Mouse (Mus musculus) intestine, embryonic 14.5 days (tissue): ENCODE data around the gene Wdr59. TPM values are rescaled to one million over a fixed set of nuclear protein-coding genes. Genes with fewer than 3 reads are reported as not detected.

Source experiments
- ATAC-seq: fragments of 200-750 bp; cut with Nextera tagmentation; replicated peaks from 2 replicates; pipeline ENCODE4 v1.8.0; 2017; ENCODE audit warnings: low read depth, moderate number of reproducible peaks, moderate TSS enrichment, moderate library complexity; ENCODE audit not compliant: low FRiP score, low TSS enrichment
- DNase-seq: peaks from one replicate; pipeline ENCODE4 v3.0.0-alpha.2; 2018; ENCODE audit warnings: low spot score
- H3K27ac ChIP-seq: fragments of 300-500 bp; sonication (generic); 2 replicates; pipeline ENCODE4 v1.5.1; 2014; ENCODE audit warnings: low read depth, mild to moderate bottlenecking, control low read depth
- H3K27me3 ChIP-seq: fragments of 300-500 bp; sonication (generic); replicated peaks from 2 replicates; pipeline ENCODE4 v1.6.1; 2014; ENCODE audit warnings: low read length, control low read depth; ENCODE audit not compliant: control insufficient read depth, insufficient read depth
- H3K36me3 ChIP-seq: fragments of 300-500 bp; sonication (generic); 2 replicates; pipeline ENCODE4 v1.6.1; 2014; ENCODE audit warnings: low read length, control low read depth; ENCODE audit not compliant: control insufficient read depth, insufficient read depth
- H3K4me1 ChIP-seq: fragments of 300-500 bp; sonication (generic); replicated peaks from 2 replicates; pipeline ENCODE4 v1.6.1; 2014; ENCODE audit warnings: low read length, control low read depth, mixed read lengths; ENCODE audit not compliant: control insufficient read depth, insufficient read depth
- H3K4me2 ChIP-seq: fragments of 300-500 bp; sonication (generic); 2 replicates; pipeline ENCODE4 v1.6.1; 2014; ENCODE audit warnings: low read length
- H3K4me3 ChIP-seq: fragments of 300-500 bp; sonication (generic); 2 replicates; pipeline ENCODE4 v1.5.1; 2014; ENCODE audit warnings: low read depth, low read length, control low read depth, mixed read lengths
- H3K9ac ChIP-seq: fragments of 300-500 bp; sonication (generic); 2 replicates; pipeline ENCODE4 v1.6.1; 2014; ENCODE audit warnings: mild to moderate bottlenecking, low read length
- H3K9me3 ChIP-seq: fragments of 300-500 bp; sonication (generic); 2 replicates; pipeline ENCODE4 v1.6.1; 2016; ENCODE audit warnings: low read length, control low read depth; ENCODE audit not compliant: control insufficient read depth
- WGBS: fragments of 180-500 bp; shearing (Covaris S2); extraction: QIAGEN DNeasy Blood & Tissue Kit; methylation state at CpG from one replicate; pipeline ENCODE4 v1.1.7; 2014; 5-methylcytosine and 5-hydroxymethylcytosine counted together
- polyA plus RNA-seq: library from polyadenylated mRNA; unstranded; fragments of >200 nt; fragmentation: Nextera tagmentation; extraction: Ambion mirVana; gene quantifications from 2 replicates; pipeline ENCODE4 v1.2.1, GENCODE M21; 2014

Gene Wdr59
- polyA plus RNA-seq, 1 experiment from 2014 or later = 5.2 TPM

DNA sequence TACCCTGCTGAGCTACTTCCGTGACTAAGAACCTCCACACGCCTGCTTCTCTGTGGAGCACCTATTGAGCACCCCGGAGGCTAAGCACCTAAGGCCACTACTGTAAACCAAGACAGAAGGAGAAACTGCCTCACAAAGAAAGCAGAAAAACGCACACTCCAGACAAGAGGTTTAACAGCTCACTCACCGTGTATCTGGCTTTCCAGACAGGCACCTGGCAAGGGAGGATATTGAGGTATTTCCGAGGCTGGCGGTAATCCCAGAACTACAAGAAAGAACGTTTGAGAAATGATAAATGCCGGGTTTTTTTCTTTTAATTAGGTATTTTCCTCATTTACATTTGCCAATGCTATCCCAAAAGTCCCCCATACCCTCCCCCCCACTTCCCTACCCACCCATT is 29.4 kb downstream of the Wdr59 start:
- no peak for ATAC-seq
- H3K4me1 ChIP-seq = no peaks in the 10 kb centered on the region
- WGBS = 87% methylated on average over 9 of the region's 9 CpGs
- H3K27ac ChIP-seq = no peak overlapping the region
- no peaks in the 10 kb centered on the region for H3K9me3 ChIP-seq
- no peak overlapping the region for H3K4me2 ChIP-seq
- peaks cover 20% of the 10 kb centered on the region for H3K36me3 ChIP-seq
- no peak overlapping the region for H3K4me3 ChIP-seq
- no peak overlapping the region for H3K9ac ChIP-seq
- H3K27me3 ChIP-seq = no peaks in the 10 kb centered on the region
- no peak for DNase-seq

- DNase-seq = no peak
- 58% methylated on average over 7 of the region's 7 CpGs for WGBS
Measured at GRCm38 (mm10) chr8:111491191-111491590, 30.7 kb downstream of the Wdr59 start.

DNA sequence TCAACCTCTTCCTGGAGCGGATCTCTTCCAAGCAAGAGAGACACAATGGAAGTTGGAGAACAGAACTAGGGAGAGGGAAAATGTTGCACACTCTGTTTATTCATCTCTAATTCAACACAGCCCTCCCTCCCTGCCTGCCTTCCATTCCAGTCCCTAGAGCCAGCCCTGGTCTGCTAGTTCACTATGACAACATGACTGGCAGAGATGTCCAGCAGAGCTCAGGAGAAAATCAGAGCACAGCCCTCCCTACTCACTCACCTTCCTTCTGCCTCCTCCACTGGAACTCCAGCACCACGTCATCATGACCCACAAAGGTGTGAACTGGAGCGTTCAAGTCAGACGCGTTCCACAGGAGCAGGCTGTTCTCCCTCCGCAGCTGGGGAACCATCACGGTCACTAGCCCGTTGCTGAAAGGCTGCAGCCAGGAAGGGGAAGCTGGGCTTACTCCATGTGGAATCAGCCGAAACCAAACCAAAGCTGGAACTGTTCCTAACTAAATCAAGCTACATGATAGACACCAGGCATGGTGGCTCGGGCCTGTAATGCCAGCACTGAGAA is 31.8 kb downstream of the Wdr59 start:
- WGBS = 87% methylated on average over 10 of the region's 10 CpGs
- H3K36me3 ChIP-seq = peaks cover 21% of the 10 kb centered on the region
- no peak overlapping the region for H3K9ac ChIP-seq
- no peak overlapping the region for H3K4me3 ChIP-seq
- no peaks in the 10 kb centered on the region for H3K27me3 ChIP-seq
- DNase-seq (no peak), ATAC-seq (no peak)
- no peaks in the 10 kb centered on the region for H3K9me3 ChIP-seq
- H3K27ac ChIP-seq = no peak overlapping the region
- H3K4me1 ChIP-seq = no peaks in the 10 kb centered on the region
- H3K4me2 ChIP-seq = no peak overlapping the region

More at GRCm38 (mm10) chr8:111491191-111491590, 30.7 kb downstream of the Wdr59 start:
- Histone ChIP-seq H3K9me3 (no peaks in the 10 kb centered on the region), H3K9ac (no peak overlapping the region), H3K4me3 (no peak overlapping the region), H3K4me2 (no peak overlapping the region), H3K4me1 (no peaks in the 10 kb centered on the region), H3K36me3 (peaks cover 22% of the 10 kb centered on the region), H3K27ac (no peak overlapping the region), H3K27me3 (no peaks in the 10 kb centered on the region)
- ATAC-seq = no peak

DNA sequence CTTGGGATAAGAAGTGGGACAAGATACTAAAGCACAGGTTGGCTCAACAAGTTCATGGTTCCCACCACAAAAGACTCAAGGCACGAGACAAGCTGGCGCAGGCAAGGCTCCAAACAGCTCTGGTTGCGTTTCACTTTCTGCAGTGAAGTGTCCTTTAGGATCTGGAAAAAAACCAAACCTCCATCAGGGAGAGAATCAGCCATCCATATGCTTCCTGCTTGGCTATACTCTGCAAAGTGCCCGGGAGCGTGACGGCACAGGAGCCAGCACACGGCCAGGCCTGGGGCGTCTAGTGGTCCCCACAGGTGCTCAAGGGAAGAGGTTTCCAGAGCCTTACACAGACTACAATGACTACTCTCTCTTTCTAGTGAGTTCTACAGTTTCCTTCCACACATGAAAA is 41.2 kb downstream of the Wdr59 start:
- Histone ChIP-seq H3K4me1 (no peaks in the 10 kb centered on the region), H3K9ac (no peak overlapping the region), H3K4me3 (no peak overlapping the region), H3K27ac (no peak overlapping the region), H3K4me2 (no peak overlapping the region), H3K36me3 (peaks cover 58% of the 10 kb centered on the region), H3K27me3 (no peaks in the 10 kb centered on the region), H3K9me3 (no peaks in the 10 kb centered on the region)
- DNase-seq (no peak), ATAC-seq (no peak)
- WGBS = 95% methylated on average over 8 of the region's 8 CpGs

DNA sequence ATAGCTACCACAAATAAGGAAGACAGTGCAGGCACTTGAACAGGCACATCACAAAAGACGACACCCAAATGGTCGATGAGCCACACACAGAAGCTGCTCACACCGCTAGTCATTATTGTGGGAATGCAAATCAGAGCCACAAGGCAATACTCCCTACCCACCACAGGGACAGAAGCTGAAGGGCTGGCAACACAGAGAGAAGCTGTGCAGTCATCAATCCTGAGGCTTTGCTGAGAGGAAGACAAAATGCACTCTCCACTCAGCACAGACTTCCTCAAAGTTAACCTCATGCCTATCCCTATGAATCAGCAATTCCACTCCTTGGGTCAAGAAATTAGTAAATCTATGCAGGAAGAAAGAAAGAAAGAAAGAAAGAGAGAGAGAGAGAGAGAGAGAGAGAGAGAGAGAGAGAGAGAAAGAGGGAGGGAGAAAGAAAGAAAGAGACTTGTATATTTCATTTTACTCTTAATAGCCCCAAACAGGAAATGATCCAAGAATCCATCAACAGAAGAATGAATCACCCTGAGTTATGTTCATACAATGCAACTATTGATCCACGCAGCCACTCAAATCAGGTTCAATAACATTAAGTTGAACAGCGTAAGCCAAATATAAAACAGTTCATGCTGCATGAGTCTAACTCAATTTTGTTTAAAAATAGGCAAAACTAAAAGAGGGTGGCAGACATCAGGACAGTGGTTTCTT is 44.0 kb downstream of the Wdr59 start:
- Histone ChIP-seq H3K4me2 (no peak overlapping the region), H3K27ac (no peak overlapping the region), H3K9me3 (no peaks in the 10 kb centered on the region), H3K4me3 (no peak overlapping the region), H3K27me3 (no peaks in the 10 kb centered on the region), H3K4me1 (no peaks in the 10 kb centered on the region), H3K9ac (no peak overlapping the region), H3K36me3 (peaks cover 50% of the 10 kb centered on the region)
- DNase-seq = no peak
- ATAC-seq = no peak
- WGBS = 90% methylated on average over 5 of the region's 5 CpGs

GRCm38 (mm10) chr8:111471526-111472081 is 50.3 kb downstream of the Wdr59 start:
- Histone ChIP-seq H3K9me3 (no peaks in the 10 kb centered on the region), H3K4me1 (0 out of 2 replicates have a peak, but pooled peaks cover 4% of the 10 kb centered on the region), H3K27me3 (no peaks in the 10 kb centered on the region), H3K9ac (no peak overlapping the region), H3K4me2 (no peak overlapping the region), H3K36me3 (peaks cover 34% of the 10 kb centered on the region; the same call in 1 of the 2 replicates), H3K4me3 (no peak overlapping the region), H3K27ac (no peak overlapping the region)
- ATAC-seq (no peak), DNase-seq (no peak)
- WGBS = 82% methylated on average over 12 of the region's 12 CpGs

DNA sequence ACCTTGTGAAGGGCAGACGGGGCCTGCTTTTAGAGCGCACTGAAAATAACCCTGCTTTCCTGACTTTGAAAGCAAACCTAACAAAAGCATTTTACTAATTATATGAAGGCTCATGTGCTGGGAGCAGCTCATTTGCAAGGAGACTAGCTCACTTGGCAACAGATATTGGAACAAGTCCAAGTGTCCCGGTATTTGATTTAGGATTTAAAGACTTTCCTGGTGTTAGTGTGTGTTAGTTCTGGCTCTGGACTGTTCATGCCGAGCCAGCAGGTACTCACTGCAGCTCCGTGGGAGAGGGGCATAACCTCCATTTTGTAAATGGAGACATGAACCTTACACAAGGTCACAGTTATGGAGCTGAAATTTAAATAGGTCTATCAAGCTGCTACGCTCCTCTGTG is 52.9 kb downstream of the Wdr59 start:
- no peak for ATAC-seq
- H3K36me3 ChIP-seq = peaks cover 20% of the 10 kb centered on the region; the same call in 1 of the 2 replicates
- H3K9ac ChIP-seq = no peak overlapping the region
- H3K4me1 ChIP-seq = 0 out of 2 replicates have a peak, but pooled peaks cover 4% of the 10 kb centered on the region
- H3K27ac ChIP-seq = no peak overlapping the region
- no peak for DNase-seq
- H3K9me3 ChIP-seq = no peaks in the 10 kb centered on the region
- H3K4me2 ChIP-seq = no peak overlapping the region
- WGBS = 53% methylated on average over 6 of the region's 6 CpGs
- H3K27me3 ChIP-seq = no peaks in the 10 kb centered on the region
- no peak overlapping the region for H3K4me3 ChIP-seq

GRCm38 (mm10) chr8:111465341-111465740 is 56.6 kb downstream of the Wdr59 start:
- Histone ChIP-seq H3K27me3 (no peaks in the 10 kb centered on the region), H3K9me3 (no peaks in the 10 kb centered on the region), H3K27ac (no peak overlapping the region), H3K4me3 (no peak overlapping the region), H3K4me1 (0 out of 2 replicates have a peak, but pooled peaks cover 4% of the 10 kb centered on the region), H3K4me2 (no peak overlapping the region), H3K36me3 (peaks cover 10% of the 10 kb centered on the region), H3K9ac (no peak overlapping the region)
- DNase-seq (no peak), ATAC-seq (no peak)
- 87% methylated on average over 1 of the region's 1 CpGs for WGBS
